Mouse (Mus musculus) urinary bladder, postnatal 10 days (tissue): ENCODE measurements around the gene Nr5a1.

Source experiments
- DNase-seq: peaks from one replicate; pipeline ENCODE4 v3.0.0; 2022; ENCODE audit warnings: low spot score

Nr5a1 gene

DNA sequence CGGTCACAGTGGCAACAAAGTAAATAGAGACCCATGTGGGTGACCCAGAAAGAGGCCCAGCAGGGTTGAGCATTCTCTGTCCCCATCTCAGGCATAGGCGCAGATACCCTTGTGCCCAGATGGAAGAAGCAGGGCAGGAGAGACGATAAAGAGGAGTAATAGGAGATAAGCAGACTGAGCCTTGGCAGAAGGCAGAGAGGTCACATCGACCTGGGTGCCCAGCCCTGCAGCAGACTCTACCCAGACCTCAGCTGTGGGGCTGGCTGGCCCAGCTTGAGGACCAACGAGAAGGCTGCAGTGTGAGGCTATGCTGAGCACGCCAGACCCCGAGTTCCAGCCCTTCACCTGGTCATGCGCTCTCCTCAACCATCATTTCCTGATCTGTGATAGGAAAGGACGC is 10.0 kb downstream of the Nr5a1 start:
- no peak for DNase-seq

DNA sequence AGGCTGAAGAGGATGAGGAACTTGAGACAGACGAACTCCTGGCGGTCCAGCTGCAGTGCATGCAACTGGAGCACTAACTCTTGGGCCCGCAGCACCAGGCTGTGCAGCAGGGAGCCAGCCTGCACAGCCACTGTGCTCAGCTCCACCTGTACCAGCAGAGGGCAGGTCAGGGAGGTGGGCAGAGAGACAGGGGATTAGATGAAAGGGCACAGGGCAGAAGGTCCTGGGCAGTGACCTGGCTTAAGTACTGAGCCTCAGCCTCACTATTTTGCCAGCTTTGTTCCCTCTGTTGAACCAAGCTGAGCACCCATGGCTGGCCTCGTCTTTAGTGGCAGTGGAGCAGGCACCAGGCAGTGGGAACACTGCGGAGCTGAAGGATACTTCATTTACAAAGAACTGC is 14.2 kb downstream of the Nr5a1 start:
- DNase-seq = no peak

DNA sequence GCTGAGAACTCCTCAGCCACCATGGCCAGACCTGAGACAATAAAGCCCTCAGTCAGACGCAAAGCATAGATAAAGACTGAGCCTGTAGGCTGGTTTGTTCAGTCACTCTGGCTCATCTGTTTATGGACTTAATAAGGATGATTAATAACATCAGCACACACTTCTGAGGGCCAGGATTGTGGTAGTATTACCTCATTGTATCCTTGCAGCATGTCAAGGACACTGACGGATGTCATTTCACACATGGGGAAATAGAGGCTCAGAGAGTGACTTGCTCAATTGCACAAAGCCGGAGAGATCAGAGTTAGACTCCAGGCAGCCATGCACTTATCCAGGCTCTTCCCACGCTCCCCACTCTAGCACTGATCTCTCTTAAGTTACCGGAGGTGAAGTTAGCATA is 15.7 kb downstream of the Nr5a1 start:
- DNase-seq = no peak

DNA sequence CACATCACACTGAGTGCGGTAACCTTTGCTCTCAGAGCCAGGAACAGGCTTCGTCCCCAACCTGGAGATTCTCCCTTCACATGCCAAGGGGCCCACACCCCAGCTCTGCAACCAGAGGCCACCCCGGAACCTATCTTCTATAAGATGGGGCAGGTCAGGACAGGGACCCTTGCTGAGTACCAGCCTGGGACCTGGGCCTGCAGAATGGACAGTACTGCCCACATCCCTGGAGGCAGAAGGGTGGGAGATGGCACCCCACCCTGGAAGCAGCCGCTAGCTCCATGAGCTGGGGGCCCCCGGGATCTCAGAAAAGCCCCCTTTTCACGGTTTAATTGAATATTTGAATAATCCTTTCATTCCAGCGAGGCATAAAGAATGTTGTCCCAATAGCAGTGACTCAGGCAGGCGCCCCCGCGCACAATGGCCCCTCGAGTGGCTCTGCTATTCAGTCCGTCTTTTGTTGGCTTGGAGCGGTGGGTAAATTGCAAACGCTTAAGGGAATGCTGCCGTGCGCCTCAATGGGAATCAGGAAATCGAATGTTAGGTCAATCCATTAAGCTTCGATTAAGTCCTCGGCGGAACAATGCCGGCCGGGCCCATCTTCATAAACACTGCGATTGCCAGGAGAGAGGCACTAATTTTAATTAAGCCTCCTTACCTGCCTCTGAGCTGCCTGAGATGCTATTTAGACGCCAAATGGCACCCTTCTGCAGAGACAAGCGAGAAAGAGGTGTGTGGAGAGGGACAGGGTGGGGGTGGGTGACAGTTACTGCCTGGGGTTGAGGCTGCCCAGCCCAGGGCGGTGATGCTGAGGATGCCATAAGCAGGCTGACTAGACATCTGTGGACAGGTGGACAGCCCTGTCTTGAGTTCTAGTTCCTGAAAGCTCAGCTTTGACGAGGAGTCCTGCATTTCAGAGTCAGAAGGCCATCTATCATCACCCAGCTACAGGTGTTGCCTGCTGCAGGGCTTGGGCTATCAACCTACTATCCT is 16.9 kb downstream of the Nr5a1 start:
- DNase-seq = no peak

DNA sequence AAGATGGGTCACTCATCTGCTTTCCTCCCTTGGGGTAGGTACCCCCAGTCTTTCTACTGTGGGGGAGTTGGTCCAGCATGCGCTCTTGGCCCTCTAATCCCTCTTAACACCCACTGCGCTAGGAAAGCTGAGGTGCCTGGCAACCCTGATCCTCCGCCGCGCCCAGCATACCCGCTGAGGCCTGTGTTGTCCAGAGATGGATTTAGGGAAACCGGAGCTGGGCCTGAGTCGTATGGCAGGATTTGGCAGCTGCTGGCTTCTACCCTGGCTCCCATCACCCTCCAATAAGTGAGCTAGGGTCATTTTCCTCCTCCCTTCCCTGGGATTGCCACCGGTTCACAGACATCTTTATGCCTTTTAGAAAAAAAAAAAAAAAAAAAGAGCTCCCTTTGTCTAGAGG is 18.6 kb downstream of the Nr5a1 start:
- DNase-seq = no peak

DNA sequence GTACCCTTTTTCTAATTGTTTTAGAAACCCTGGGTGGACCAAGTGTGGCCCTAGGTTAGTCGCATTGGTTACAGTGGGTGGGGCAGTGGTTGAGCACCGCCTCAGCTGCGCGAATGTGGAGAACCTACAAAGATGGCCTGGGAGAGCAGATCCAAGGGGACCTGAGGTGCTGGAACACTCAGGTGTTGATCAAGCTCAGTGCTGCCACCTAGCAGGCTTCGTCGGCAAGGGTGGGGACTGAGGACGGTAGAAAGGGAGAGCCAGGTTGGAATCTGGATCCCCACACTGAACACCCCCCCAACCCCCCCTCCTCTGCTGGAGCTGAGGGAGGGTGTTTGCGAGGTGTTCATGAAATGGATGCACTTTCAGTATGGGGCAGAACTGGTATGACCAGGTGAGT is 22.8 kb downstream of the Nr5a1 start:
- DNase-seq = no peak

DNA sequence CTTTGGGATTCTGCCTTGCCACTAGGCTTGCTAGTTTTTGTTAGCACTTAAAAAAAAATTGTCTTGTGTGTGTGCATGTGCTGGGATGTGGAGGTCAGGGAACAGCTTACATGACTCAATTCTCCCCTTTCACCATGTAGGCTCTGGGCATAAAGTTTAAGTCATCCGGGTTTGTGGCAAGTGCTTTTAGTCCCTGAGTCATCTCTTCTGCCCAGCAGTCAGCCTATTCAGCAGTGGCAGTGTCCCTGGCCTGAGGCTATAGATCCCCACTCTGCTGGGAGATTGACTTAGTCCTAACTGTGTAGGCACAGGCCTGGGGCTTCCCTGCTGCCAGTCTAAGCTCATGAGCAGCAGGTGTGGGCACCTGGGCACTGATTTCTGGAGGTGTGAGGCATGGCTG is 24.5 kb downstream of the Nr5a1 start:
- no peak for DNase-seq

DNA sequence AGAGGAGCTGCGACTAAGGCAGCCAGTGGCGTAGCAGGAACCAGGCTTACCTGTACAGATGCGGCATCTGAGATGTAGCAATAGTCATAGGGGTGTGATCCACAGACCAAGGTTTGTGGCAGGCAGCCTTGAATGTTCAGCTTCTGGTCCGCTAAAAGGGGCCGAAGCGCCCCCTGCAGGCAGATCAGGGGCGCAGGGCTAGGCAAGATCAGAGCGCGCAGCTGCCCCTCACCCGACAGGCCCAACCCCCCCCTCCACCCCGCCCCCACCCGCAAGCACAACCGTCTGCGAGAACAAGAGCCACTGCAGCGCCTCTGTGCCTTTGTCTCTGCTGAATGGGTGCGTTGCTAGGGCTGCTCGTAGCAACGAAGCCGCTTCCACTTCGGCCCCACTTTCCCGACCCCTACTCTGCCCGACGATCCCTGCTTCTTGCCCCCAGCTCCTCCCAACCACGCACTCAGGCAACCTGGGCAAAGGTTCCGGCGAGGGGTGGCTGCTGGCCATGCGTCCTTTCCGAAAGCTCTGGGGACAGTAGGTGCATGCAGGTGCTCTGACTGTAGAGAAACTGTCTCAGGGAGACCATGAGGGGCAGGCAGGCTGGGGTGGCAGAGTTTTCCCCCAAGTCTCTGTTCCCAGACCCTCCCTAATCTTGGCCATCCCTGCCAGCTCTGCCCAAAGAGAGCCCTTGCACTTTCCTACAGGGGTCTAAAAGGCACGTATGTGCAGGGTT is 25.4 kb downstream of the Nr5a1 start:
- no peak for DNase-seq

DNA sequence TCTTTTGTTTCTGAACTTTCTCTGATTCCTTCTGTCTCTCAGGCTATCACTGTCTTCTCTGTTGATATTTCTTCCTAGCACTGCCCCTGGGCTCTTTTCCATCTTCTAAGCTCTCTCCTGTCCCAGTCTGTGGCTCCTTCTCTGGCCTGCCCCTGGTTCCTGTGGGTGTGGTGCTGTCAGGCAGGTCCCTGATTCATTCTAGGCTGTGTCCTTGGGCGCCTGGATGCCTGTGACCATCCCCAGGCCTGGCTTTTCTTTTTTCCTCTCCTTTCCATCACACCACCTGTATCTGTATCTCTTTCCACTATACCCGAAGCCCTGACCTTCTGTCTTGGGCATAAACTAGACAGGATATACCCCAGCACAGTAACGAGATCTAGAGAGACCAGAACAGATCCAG is 28.6 kb downstream of the Nr5a1 start:
- DNase-seq = no peak

DNA sequence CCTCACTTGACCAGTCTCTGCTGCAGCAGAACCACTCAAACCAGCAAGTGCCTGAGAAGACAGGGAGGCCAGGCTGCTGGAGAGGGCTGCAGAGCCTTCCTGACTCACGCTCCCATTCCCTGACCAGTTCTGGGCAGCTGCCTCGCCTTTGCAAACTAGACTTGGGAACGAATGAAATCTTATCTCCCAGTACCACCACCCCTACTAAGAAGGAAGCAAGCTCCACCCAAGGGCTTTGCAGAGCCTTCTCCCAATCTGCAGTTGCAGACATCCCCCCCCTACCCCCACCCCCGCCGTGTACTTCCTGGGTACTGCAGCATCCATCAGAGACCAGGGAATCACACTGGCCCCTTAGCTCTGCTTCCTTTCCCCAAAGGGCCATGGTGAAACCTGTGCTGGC is 31.3 kb downstream of the Nr5a1 start:
- DNase-seq = no peak

DNA sequence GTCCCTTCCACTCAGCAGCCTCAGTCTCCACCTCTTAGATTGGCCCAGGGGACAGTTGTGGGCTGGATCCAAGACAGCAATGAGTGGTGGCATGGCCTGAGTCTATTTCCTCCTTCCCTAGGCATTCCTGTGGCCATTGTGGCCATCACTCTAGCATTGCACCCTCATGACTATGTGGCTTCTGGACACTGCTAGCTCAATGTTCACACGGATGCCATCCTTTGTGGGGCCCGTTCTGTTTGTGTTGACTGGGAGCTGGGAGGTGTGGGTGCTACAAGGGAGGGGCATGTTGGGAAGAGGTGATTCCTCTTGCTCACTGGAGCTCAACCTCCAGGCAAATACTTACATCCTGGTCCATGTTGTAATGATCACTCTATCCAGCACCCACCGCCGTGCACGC is 32.1 kb downstream of the Nr5a1 start:
- no peak for DNase-seq

DNA sequence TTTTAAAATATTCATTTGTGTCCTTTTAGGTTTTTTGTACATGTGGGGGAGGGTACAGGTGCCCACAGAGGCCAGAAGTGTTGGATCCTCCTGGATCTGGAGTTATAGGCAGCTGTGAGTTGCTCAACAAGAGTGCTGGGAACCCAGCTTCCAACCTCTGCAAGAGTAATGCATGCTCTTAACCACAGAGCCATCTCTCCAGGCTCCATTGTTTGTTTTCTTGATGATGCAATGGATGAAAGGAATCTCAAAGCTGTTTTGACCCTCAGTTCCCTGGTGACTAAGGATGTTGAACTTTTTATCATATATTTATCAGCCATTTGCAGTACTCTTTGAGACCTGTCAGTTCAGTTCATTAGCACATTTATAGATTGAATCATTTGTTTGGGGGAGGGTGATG is 35.4 kb downstream of the Nr5a1 start:
- no peak for DNase-seq

DNA sequence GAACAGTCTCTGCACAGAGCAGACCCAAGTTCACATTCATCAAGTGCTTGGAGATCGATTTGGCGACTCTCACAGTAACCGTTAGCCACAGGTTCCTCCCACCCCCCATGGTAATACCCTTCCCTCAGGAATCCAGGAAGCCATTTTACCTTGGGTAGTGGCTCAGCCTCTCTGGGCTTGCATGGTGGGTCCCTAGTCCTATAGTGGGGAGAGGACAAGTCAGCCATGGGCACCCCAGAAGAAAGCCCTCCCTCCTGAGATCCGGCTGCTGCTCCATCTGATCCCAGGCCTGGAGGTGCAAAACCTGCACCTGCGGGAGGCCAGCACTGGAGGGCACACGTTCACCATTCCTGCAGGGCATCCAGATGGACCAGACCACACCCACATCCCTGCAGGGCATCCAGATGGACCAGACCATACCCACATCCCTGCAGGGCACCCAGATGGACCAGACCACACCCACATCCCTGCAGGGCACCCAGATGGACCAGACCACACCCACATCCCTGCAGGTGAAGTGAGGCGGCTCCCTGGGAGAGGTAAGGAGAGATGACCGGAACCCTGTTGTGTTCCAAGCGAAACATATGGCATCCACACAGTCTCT is 38.9 kb downstream of the Nr5a1 start:
- DNase-seq = no peak

DNA sequence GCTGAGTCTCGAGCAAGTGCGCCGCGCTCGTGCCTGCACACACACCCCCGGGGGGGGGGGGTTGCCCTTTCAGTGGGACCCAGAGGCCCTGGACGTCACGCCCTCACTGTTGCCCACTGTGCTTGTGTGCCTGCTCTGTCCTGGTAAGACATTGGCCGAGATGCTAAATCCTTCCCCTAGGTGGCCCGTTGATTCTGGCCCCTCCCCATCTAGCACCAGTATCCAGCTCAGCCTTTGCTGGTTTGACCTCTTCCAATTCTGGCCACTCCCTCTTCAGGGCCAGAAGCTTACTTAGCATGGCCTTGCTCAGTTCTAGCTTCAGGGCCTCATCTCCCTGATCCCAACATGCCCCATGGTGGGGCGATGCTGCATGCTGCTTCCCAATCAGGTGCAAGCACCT is 41.8 kb downstream of the Nr5a1 start:
- DNase-seq = no peak

DNA sequence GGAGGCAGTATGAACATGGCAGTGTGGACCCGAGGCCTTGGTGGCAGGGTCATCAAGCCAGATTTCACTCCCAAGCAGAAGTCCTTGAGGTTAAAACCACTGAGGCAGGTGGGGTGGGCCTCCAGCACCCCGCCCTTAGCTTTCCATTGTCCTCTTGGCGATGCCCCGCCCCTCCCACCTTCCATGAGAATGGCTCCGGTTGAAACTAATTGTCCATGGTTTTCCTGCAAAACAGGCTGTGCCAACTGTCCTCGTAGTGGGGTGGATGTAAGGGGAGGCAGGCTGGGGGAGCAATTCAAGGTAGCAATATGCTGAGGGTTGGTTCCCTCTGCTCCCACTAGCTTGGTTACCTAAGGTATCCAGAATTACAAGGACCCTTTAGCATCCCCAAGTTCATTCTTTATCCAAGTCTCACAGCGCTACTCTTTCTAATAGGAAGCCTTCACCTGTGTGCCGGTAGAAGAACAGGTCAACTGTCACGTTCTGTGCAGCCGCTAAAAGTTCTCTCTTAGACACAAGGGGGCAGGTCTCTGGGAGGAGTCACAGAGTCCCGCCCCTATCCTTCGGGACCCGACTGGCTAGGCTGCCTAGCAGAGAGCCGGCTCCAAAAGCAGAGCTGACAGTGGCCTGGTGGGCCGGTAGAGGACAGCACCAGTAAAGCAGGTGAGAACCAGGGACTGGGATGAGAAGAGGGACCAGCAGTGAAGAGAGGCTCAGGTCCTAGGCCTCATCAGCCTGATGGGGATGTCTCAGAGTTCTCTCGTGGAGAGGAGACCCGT is 45.4 kb downstream of the Nr5a1 start:
- no peak for DNase-seq

DNA sequence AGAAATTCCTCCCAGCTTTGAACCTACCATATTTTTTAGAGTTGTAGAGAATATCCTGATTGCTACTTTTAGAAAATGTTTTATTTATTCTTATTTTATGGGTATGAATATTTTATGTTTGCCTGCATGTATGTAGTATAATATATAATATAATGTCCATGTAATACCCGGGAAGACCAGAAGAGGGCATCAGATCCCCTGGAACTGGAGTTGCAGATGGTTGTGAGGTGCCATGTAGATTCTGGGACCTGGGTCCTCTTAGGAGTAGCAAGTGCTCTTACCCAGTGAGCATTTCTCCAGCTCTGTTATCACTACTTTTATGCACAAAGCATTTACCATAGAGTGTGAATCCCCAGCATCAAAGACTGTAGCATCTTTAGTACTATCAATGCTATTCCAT is 52.9 kb downstream of the Nr5a1 start:
- DNase-seq = no peak

DNA sequence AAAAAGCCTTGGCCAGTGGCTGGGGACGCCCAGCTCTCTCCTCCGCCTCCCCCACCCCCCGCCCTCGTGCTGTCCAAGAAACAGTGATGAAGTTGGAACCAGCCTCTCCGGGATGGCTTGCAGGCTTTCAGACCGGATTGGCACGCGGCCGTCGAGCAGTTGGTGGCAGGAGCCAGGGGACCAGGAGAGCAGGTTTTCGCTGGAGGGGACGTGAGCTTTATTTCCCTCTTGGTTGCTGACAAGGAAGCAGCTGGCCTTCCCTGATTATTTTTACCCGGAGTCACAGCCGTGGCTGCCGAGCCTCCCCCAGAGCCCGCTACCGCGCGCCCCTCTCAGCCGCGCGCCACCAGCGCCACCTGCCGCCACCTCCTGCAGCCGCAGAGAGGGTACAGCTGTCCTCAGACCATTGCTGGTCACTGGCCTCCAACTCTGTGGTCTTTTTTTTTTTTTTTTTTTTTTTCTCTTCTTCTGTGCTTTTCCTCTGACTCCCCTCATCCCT is 56.0 kb downstream of the Nr5a1 start:
- no peak for DNase-seq

DNA sequence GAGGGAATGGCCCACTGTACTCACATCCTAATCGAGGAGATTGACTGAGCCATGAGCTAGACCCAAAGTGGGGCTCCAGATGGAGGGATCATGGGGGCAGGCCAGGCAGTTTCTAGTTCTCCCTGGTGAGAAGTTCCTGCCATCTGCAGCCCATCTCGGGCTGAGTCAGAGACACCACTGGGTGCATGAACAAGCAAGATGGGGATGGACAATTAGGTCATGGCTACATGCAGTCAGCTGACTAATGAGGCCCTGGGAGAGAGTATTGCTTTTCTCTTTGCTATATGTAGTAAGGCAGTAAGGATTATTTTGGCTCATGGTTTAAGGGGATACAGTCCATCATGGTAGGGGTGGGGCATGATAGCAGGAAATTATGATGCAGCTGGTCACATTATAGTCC is 60.6 kb downstream of the Nr5a1 start:
- no peak for DNase-seq

DNA sequence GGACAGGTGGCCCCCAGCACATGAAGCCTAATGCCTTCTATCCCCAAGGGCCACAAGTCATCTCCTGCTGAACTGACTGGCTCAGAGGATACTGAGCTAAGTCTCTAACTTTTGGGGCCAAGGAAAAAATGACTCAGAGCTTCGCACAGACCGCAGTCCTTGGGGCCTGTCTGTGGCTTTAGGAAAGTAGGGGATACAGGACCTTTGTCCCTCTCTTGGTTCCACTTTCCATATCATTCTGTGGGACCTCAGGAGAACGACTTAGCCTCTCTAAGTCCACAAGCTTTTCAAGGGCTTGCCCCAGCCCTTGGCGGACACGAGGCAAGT is 61.1 kb downstream of the Nr5a1 start:
- DNase-seq = no peak

DNA sequence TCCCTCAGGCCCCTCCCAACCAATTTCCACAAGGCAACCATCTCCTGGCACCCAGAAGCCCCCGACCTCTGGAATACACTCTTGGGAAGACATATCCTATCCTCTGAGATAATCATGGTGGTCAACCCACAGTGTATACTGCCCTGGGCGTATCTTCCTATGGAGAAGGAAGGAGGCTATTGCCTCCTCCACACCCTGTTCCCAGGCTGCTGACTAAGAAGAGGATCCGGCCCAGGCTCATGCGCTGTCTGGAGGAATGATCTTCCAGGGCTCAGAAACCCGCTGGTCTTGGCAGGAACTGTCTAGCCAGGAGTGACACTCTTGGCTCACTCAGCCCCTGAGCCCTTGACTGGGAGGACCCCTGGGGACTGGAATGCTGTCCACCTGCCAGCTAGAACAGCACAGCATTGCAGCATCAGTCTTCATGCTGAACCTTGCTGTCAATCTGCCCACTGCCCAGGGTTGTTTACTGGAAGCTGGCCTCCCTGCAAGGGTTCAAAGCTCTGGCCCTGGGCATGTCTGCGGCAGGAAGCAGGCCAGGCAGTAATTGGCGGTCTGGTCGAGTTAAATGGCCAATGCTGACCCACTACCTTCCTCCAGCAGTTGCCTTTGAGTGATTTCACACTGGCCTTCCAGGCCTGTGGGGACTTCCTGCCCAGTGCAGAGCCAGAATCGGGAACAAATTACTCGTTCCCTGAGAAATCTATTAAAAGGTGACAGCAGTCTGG is 61.6 kb downstream of the Nr5a1 start:
- no peak for DNase-seq

DNA sequence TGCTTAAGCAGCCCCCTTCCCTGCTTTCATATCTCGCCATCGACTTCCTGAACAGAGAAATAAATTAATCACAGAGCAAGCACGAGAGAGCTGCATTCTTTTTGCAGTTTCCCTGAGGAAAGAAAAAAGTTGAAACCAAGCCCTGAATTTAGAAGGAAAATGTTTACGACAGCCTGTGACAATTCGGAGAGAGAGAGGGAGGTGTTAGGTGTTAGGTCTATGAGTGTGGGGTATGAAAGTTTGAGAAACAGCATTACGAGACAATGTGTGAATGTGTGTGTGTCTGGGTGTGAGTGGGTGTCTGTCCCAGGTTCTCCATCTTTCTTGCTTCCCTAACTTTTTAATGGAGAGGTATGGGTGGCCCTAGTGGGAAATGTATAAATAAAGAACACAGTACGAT is 62.2 kb downstream of the Nr5a1 start:
- DNase-seq = no peak

DNA sequence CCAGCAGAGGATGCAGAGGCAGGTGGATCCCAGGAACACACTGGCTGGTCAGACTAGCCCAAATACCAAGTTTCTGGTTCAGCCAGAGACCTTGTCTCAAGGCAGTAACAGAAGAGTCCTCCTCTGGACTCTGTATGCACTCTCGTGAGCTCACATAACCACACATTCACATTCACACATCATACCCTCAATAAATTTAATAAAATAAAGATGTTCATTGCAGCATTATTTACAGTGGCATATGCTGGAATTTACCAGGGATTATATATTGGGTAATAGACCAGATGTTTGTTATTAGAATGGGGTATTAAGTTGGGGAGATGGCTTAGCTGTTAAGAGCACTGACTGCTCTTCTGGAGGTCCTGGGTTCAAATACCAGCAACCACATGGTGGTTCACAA is 64.0 kb downstream of the Nr5a1 start:
- no peak for DNase-seq
